Mouse (Mus musculus): Measurements from ENCODE around the gene Gnai3.

DNA sequence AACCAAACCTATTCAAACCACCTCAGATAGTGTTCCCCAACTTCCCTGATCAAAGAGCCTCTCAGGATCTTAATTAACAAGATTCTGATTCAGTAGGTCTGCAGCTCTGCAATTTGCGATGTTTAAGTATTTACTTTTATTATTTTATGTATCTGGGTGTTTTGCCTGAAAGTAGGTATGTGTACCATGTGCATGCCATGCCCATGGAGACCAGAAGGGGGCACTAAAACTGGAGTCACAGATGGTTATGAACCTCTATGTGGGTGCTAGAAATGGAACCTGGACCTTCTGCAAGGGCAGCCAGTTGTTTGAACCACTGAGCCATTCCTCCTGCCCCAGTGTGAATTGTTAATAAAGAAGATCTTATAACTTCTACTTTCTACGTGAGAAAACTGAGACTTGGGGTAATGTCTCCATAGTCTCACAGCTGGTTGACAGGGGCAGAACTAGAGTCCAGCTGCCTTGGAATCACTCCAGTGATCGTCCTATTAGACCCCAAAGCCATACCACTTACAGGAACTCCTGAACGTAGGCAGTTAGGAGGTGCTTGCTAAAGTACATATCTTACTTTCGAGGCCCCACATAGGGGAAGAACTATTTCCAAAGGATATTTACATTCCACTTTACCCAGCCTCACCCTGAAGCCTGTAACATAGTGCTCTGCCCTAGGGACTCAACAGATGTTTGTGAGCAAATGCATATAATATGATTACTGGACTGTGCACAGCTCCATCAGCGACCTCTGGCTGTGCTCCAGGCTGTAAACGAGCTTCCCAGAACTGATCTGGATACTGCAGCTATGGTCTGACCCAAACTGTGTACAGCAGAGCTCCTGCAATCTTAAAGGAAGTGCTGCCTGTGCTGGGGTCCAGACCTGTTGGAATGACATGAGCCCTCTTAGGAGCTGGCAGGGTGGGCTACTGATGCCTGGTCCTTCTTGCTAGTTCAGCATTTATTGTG, 33.1 kb upstream of the Gnai3 start:
- TF ChIP-seq CTCF (IDR thresholded peaks at IDR 0.05; ENCODE audit: borderline replicate concordance, control insufficient read depth, extremely low read depth, insufficient read depth, low read length, poor library complexity) (no peak), POLR2A (IDR thresholded peaks at IDR 0.05; ENCODE audit: control insufficient read depth, extremely low read depth, insufficient read depth, low read length, poor library complexity) (no peak)
